Mouse (Mus musculus): ENCODE results near the gene Prss57. TPM values are rescaled to one million over a fixed set of nuclear protein-coding genes. Genes with fewer than 3 reads are reported as not detected.

The Prss57 gene
- 0.31 and 0.33 TPM in 2 replicates for polyA plus RNA-seq (2012; ENCODE audit: low replicate concordance)

DNA sequence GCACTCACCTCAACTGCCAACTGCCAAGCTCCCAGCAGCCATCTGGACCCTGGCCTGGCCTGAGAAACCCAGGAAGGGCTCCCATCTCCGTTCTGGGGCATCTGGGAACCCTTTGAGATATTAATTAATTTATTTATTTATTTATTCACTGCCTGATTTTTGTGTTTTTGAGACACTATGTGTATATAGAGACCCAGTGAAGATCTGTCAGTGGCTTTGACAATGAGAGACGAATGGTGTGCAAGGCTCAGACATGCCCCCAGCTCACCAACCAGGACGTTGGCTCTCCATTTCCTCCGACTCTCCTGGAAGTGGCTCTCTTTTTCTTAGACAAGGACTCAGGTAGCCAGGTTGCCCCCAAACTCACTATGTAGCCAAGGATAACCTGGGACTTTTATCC is at the start of gene Prss57:
Gene Prss57 (minus strand): TSS at position 101 of the 400 bp plus-strand sequence.

DNA sequence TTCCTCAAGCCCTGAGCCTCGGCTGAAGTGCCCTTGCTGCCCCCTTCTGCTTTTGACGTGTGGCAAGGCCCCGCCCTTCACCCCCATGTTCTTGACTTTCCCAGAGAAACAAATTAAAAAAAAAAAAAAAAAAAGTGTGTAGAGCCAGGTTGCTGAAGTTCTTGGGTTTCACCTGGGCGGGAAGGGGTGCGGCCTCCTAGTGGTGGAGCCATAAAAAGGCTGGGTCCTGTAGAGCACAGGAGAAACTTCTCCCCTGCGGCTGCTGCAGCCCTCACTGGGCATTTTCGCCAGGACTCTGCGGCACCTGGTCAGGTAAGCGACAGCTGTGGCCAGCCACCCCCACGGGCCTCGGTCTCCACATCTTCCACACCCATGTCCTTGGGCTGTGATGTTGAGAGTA is 30.0 kb upstream of the Prss57 start, which contains the start of gene Misp:
Gene Misp (plus strand): TSS at position 208 of the 400 bp plus-strand sequence.

DNA sequence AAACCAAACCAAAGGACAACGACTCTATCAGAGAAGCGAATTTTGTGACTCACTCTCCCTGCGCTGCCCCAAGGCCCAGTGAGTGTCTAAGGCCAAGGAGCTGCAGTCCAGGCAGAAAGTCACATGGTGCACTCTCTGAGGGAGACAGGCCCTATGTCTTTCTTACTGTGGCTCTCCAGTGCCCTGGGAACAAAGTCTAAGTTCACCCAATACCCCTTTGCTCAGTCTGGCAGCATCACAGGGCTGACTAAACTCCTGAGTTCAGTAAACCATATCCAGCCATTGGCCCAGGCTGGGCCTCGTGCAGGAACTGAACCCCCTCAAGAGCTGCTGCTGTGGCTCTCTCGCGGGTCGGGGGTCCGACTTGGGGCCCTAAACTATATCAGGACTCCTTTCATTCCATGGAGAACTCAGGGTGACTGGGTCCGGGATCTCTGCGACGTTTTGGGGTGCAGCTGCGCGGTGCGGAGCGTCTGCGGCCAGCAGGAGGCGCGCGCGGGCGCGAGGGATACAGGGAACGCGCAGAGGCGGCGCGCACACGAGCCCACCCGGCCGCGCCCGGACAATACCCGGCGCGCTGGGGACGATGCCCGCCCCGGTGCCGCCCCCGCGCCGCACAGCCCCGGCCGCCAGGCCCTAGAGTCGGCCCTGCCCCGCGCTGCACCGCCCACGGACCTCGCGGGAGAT is 2.4 kb upstream of the Prss57 start, which contains the start of gene Palm:
Gene Palm (plus strand): TSS at position 522 of the 687 bp plus-strand sequence.

DNA sequence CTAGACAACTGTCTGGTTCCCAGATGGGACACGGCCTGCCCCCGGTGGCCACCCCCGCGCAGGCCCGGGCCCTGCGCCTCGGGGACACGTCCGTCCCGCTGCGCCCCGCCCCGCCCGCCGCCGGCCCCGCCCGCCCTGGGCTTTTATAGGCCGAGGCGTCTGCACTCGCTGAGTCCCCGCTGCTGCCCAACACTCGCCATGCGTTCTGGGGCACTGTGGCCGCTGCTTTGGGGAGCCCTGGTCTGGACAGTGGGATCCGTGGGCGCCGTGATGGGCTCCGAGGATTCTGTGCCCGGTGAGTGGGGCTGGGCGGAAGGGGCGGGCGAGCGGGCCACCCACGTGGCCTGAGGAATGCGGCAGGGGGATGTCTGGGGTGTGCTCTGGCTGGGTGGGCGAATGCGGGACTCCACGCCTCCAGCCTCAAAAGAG is 13.6 kb downstream of the Prss57 start, which contains the start of gene Fstl3:
Gene Fstl3 (plus strand): TSS at position 170 of the 429 bp plus-strand sequence.

DNA sequence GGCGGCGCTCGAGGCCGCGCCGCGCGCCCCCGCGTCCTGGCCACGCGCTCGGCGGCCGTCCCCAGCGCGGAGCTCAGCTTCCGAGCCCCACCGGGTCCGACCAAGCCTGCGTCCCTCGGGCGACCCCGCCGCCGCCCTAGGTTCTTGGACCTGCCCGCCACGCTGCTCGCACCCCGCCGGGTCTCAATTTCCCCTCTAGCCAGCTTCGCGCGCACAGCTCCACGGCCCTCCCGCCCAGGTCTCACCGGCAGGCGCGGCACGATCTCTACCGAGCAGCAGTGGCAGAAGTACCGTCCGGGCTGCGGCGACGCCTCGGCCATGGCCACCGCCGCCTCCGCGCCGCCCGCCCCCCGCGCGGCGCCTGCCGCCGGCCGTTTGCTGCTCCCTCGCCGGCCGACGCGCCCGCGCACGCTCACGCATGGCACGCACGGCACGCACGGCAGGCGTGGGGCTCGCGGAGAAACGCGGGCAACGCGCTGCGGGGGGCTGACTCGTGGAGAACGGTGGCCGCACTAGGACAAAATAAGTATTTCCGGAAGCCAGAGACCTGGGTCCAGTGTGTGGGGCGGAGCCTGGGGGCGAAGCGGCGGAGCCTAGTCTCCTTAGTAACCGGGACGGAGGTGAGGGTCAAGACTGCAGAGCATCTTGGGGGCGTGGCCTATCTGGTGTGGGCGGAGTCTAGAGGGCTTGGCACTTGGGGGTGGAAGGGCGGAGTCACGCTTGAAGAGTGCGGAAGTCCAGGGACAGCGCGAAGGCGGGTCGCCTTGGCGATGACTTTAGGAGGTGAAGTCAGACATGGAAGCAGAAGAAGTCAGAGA is 24.0 kb downstream of the Prss57 start, which contains the start of gene Rnf126:
Gene Rnf126 (minus strand): TSS at position 445 of the 818 bp plus-strand sequence.

DNA sequence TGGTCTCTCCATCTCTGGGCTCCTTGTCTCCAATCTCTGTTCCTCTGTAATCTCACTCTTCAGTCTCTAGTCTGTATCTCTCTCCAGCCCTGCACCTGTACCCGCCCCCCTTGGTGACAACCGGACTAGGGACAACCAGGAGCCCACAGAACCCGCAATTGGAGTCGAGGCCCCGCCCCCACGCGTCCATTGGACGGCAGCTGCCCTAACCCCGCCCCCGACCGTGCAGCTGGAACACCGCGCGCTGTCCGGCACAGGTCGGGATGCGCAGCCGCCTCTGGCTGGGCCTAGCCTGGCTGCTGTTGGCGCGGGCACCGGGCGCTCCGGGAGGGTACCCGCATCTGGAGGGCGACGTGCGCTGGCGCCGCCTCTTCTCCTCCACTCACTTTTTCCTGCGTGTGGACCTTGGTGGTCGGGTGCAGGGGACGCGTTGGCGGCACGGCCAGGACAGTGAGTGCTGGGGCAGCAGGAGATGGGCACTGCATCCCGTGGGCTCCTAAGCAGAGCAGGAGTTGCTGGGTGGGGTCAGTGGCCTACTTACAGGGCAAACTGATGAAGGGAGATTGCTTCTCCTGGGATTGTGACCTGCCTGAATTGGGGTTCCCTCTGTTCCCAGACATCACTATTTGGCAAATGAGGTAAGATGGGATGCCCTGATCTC is 35.8 kb downstream of the Prss57 start, which contains the start of gene Fgf22:
Gene Fgf22 (plus strand): TSS at position 221 of the 661 bp plus-strand sequence.

DNA sequence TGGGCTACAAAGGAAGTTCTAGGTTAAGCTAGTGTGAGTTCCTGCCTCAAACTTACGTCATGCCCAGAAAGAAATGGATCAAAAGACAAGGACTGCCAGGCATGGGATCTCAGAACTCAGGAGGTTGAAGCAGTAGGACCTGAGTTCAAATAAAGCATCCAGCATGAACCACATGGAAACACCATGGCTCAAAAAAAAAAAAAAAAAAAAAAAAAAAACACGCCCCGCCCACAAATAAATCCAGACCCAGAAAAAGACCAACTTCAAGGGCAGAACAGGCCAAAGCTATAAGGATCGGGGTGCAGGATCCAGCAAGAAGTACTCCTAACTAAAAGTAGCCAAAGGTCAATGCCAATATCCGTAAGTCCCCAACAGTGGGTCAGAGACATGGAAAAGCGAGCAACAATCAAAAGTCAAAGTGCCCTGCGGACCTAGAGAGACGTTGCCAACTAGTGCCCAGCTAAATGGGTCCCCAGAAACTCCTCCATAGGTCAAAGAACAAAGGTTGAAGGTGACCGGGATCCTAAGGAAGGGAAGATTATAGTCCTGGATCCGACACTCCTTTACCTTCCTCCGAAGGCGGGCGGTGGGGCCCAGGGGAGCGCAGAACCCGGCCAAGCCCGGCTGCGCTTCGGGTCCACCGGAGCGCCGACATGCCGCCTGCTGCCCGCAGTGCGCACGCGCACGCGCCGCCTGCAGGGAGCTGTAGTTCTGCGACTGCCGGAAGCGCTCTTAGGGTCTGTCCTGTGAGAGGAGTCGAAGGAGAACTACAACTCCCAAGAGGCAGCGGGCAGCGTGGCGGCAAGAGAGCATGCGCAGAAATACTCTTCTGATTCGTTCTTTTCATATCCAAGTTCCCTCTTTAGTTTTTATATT is 44.6 kb downstream of the Prss57 start, which contains the start of gene Polrmt:
Gene Polrmt (minus strand): TSS at position 684 of the 876 bp plus-strand sequence.

Other genes with a start within 250 kb of the Prss57 start
- gene Mier2, start 235.8 kb downstream of the Prss57 start, polyA plus RNA-seq (2012; ENCODE audit: low replicate concordance), result 73.5 and 136 TPM in 2 replicates
- 1.3 TPM in 1 of 2 replicates, not detected in the other for gene Theg, start 203.6 kb downstream of the Prss57 start, polyA plus RNA-seq (2012; ENCODE audit: low replicate concordance)
- gene C2cd4c, start 176.9 kb downstream of the Prss57 start, polyA plus RNA-seq (2012; ENCODE audit: low replicate concordance), result 0.04 TPM in 1 of 2 replicates, not detected in the other
- gene Shc2, start 153.0 kb downstream of the Prss57 start, polyA plus RNA-seq (2012; ENCODE audit: low replicate concordance), result 0.10 TPM in 1 of 2 replicates, not detected in the other
- not detected in 2 replicates for gene Odf3l2, start 145.2 kb downstream of the Prss57 start, polyA plus RNA-seq (2012; ENCODE audit: low replicate concordance)
- 0.47 and 1.1 TPM in 2 replicates for gene Madcam1, start 126.4 kb downstream of the Prss57 start, polyA plus RNA-seq (2012; ENCODE audit: low replicate concordance)
- gene Tpgs1, start 121.6 kb downstream of the Prss57 start, polyA plus RNA-seq (2012; ENCODE audit: low replicate concordance), result 102 and 157 TPM in 2 replicates
- gene Cdc34, start 108.8 kb downstream of the Prss57 start, polyA plus RNA-seq (2012; ENCODE audit: low replicate concordance), result 189 and 251 TPM in 2 replicates
- 2.7 and 3.9 TPM in 2 replicates for gene Gzmm, start 101.9 kb downstream of the Prss57 start, polyA plus RNA-seq (2012; ENCODE audit: low replicate concordance)
- 581 and 590 TPM in 2 replicates for gene Bsg, start 86.5 kb downstream of the Prss57 start, polyA plus RNA-seq (2012; ENCODE audit: low replicate concordance)
- gene Hcn2, start 74.3 kb downstream of the Prss57 start, polyA plus RNA-seq (2012; ENCODE audit: low replicate concordance), result 0.37 and 1.3 TPM in 2 replicates
- 36.7 and 50.9 TPM in 2 replicates for gene Polrmt, start 44.4 kb downstream of the Prss57 start, polyA plus RNA-seq (2012; ENCODE audit: low replicate concordance)
- gene Fgf22, start 35.9 kb downstream of the Prss57 start, polyA plus RNA-seq (2012; ENCODE audit: low replicate concordance), result not detected in 2 replicates
- 177 and 359 TPM in 2 replicates for gene Rnf126, start 24.0 kb downstream of the Prss57 start, polyA plus RNA-seq (2012; ENCODE audit: low replicate concordance)
- gene Fstl3, start 13.7 kb downstream of the Prss57 start, polyA plus RNA-seq (2012; ENCODE audit: low replicate concordance), result 4.2 and 4.3 TPM in 2 replicates
- 23.6 and 106 TPM in 2 replicates for gene Palm, start 2.6 kb upstream of the Prss57 start, polyA plus RNA-seq (2012; ENCODE audit: low replicate concordance)
- 0.25 and 0.27 TPM in 2 replicates for gene Misp, start 30.0 kb upstream of the Prss57 start, polyA plus RNA-seq (2012; ENCODE audit: low replicate concordance)
- gene Ptbp1, start 63.5 kb upstream of the Prss57 start, polyA plus RNA-seq (2012; ENCODE audit: low replicate concordance), result 339 and 505 TPM in 2 replicates
- gene Prtn3, start 83.5 kb upstream of the Prss57 start, polyA plus RNA-seq (2012; ENCODE audit: low replicate concordance), result 14.3 and 43.0 TPM in 2 replicates
- gene Plppr3, start 83.7 kb upstream of the Prss57 start, polyA plus RNA-seq (2012; ENCODE audit: low replicate concordance), result 0.57 and 2.3 TPM in 2 replicates
- 11.5 and 13.6 TPM in 2 replicates for gene Elane, start 95.3 kb upstream of the Prss57 start, polyA plus RNA-seq (2012; ENCODE audit: low replicate concordance)
- gene Cfd, start 99.9 kb upstream of the Prss57 start, polyA plus RNA-seq (2012; ENCODE audit: low replicate concordance), result not detected in 2 replicates
- gene Med16, start 118.0 kb upstream of the Prss57 start, polyA plus RNA-seq (2012; ENCODE audit: low replicate concordance), result 45.3 and 64.9 TPM in 2 replicates
- 0.88 TPM in 1 of 2 replicates, not detected in the other for gene Gm26602, start 119.9 kb upstream of the Prss57 start, polyA plus RNA-seq (2012; ENCODE audit: low replicate concordance)
- 1.2 and 3.0 TPM in 2 replicates for gene Kiss1r, start 126.0 kb upstream of the Prss57 start, polyA plus RNA-seq (2012; ENCODE audit: low replicate concordance)
- gene R3hdm4, start 130.2 kb upstream of the Prss57 start, polyA plus RNA-seq (2012; ENCODE audit: low replicate concordance), result 194 and 217 TPM in 2 replicates
- gene Arid3a, start 136.1 kb upstream of the Prss57 start, polyA plus RNA-seq (2012; ENCODE audit: low replicate concordance), result 90.3 and 327 TPM in 2 replicates
- 29.7 and 32.3 TPM in 2 replicates for gene Wdr18, start 169.2 kb upstream of the Prss57 start, polyA plus RNA-seq (2012; ENCODE audit: low replicate concordance)
- gene Grin3b, start 179.8 kb upstream of the Prss57 start, polyA plus RNA-seq (2012; ENCODE audit: low replicate concordance), result 0.17 and 0.43 TPM in 2 replicates
- 311 and 927 TPM in 2 replicates for gene Tmem259, start 193.4 kb upstream of the Prss57 start, polyA plus RNA-seq (2012; ENCODE audit: low replicate concordance)
- gene Cnn2, start 197.6 kb upstream of the Prss57 start, polyA plus RNA-seq (2012; ENCODE audit: low replicate concordance), result 876 and 1,258 TPM in 2 replicates
- 42.0 and 76.1 TPM in 2 replicates for gene Abca7, start 205.5 kb upstream of the Prss57 start, polyA plus RNA-seq (2012; ENCODE audit: low replicate concordance)
- 660 and 1,623 TPM in 2 replicates for gene Arhgap45, start 225.7 kb upstream of the Prss57 start, polyA plus RNA-seq (2012; ENCODE audit: low replicate concordance)
- 68.4 and 166 TPM in 2 replicates for gene Polr2e, start 248.8 kb upstream of the Prss57 start, polyA plus RNA-seq (2012; ENCODE audit: low replicate concordance)